ENCODE assay signal across 31 mouse cellular contexts in genomic region chr12:111872079-111872478, GRCm38 (mm10). TPM values are rescaled to one million over a fixed set of nuclear protein-coding genes. Genes with fewer than 3 reads are reported as not detected.
DNase-seq lines count a peak whose midpoint lies in the region; ATAC-seq and TF ChIP-seq lines count a peak whose summit lies in the region.
"Had no signal": no experiment of that assay in that cellular context is flagged by ENCODE, and none has a peak within 500 bp of the region (broad histone marks: within the 10 kb centered on the region; RNA-seq: fewer than 3 reads in every experiment).

No protein-coding gene starts in this region.

- no peak overlapping the region for H3K27ac ChIP-seq in heart, embryonic 10.5 days
- no peak overlapping the region for H3K27ac ChIP-seq in heart, embryonic 12.5 days (ENCODE audit: poor library complexity, severe bottlenecking)
- H3K27ac ChIP-seq in MEL (ENCODE audit: control insufficient read depth, low read depth, low read length) = no peak overlapping the region
- H3K27ac ChIP-seq in midbrain, embryonic 14.5 days (replicated peaks; ENCODE audit: low read depth, low read length) = no peak overlapping the region
- no peak overlapping the region for H3K27ac ChIP-seq in midbrain, embryonic 16.5 days (ENCODE audit: low read length)
- H3K27ac ChIP-seq: forebrain, embryonic 10.5 days; forebrain, embryonic 13.5 days; heart, adult 2 months; heart, embryonic 15.5 days; hindbrain, embryonic 10.5 days; hindbrain, embryonic 13.5 days; hindbrain, postnatal 0 days had no signal

- no peak for TF ChIP-seq POLR2A in MEL (IDR thresholded peaks at IDR 0.05; ENCODE audit: control insufficient read depth in 1 of 2, insufficient read depth in 1 of 2, low read depth in 1 of 2, low read length in 2 of 2, poor library complexity in 1 of 2)

- no peak for ATAC-seq in heart, embryonic 12.5 days (ENCODE audit: insufficient number of reproducible peaks, low FRiP score)
- 0 out of 2 replicates have a peak, but pooled peaks have one; percentile 26 for ATAC-seq in megakaryocyte progenitor cell, adult 5-6 weeks (replicated peaks; ENCODE audit: poor library complexity)
- no peak for ATAC-seq in midbrain, embryonic 14.5 days (ENCODE audit: low FRiP score, low TSS enrichment)
- ATAC-seq in midbrain, embryonic 16.5 days = no peak
- ATAC-seq: forebrain, embryonic 13.5 days; forebrain, embryonic 16.5 days; hindbrain, postnatal 0 days; inflammation-experienced regulatory T-cells, adult 6 months had no signal

- H3K27me3 ChIP-seq in heart, embryonic 10.5 days (ENCODE audit: insufficient read depth, poor library complexity, severe bottlenecking) = no peaks in the 10 kb centered on the region
- H3K27me3 ChIP-seq in heart, embryonic 12.5 days (replicated peaks) = no peaks in the 10 kb centered on the region
- no peaks in the 10 kb centered on the region for H3K27me3 ChIP-seq in MEL (ENCODE audit: control insufficient read depth in 1 of 2, insufficient read depth in 2 of 2, low read length in 2 of 2)
- no peaks in the 10 kb centered on the region for H3K27me3 ChIP-seq in midbrain, embryonic 14.5 days (ENCODE audit: control insufficient read depth, insufficient read depth, low read length)
- H3K27me3 ChIP-seq in midbrain, embryonic 16.5 days (ENCODE audit: control insufficient read depth, insufficient read depth, low read depth, low read length) = no peaks in the 10 kb centered on the region
- H3K27me3 ChIP-seq: CH12.LX; forebrain, embryonic 13.5 days; heart, embryonic 15.5 days; hindbrain, embryonic 13.5 days had no signal

- TF ChIP-seq CTCF in MEL (IDR thresholded peaks at IDR 0.05 in 2 of 3, conservative IDR thresholded peaks at IDR 0.05 in 1 of 3; ENCODE audit: control insufficient read depth in 1 of 3, insufficient read depth in 1 of 3, low read depth in 2 of 3, low read length in 3 of 3, poor library complexity in 1 of 3, severe bottlenecking in 1 of 3) = no peak

- no peak overlapping the region for H3K4me2 ChIP-seq in heart, embryonic 12.5 days
- H3K4me2 ChIP-seq in midbrain, embryonic 14.5 days (ENCODE audit: low read length) = no peak overlapping the region
- no peak overlapping the region for H3K4me2 ChIP-seq in midbrain, embryonic 16.5 days (ENCODE audit: low read length)
- H3K4me2 ChIP-seq: forebrain, embryonic 13.5 days; heart, embryonic 11.5 days; heart, embryonic 15.5 days; hindbrain, embryonic 13.5 days had no signal

- no peak overlapping the region for H3K4me3 ChIP-seq in heart, embryonic 10.5 days
- H3K4me3 ChIP-seq in heart, embryonic 12.5 days = no peak overlapping the region
- H3K4me3 ChIP-seq in MEL (ENCODE audit: control insufficient read depth in 1 of 2, insufficient read depth in 1 of 2, low read depth in 2 of 2, low read length in 2 of 2) = no peak overlapping the region
- H3K4me3 ChIP-seq in midbrain, embryonic 14.5 days (replicated peaks; ENCODE audit: low read depth, low read length) = no peak overlapping the region
- no peak overlapping the region for H3K4me3 ChIP-seq in midbrain, embryonic 16.5 days (ENCODE audit: low read depth, low read length)
- H3K4me3 ChIP-seq: forebrain, embryonic 10.5 days; forebrain, embryonic 13.5 days; heart, adult 2 months; heart, embryonic 15.5 days; hindbrain, embryonic 10.5 days; hindbrain, embryonic 13.5 days had no signal

- H3K79me2 ChIP-seq in MEL (ENCODE audit: control insufficient read depth, insufficient read depth, low read length, poor library complexity) = no peaks in the 10 kb centered on the region

- H3K9me3 ChIP-seq in heart, embryonic 10.5 days = no peaks in the 10 kb centered on the region
- no peaks in the 10 kb centered on the region for H3K9me3 ChIP-seq in heart, embryonic 12.5 days (replicated peaks)
- H3K9me3 ChIP-seq in MEL (replicated peaks; ENCODE audit: insufficient read depth, low read length) = no peaks in the 10 kb centered on the region
- no peaks in the 10 kb centered on the region for H3K9me3 ChIP-seq in midbrain, embryonic 14.5 days (ENCODE audit: control insufficient read depth, low read length)
- H3K9me3 ChIP-seq in midbrain, embryonic 16.5 days (replicated peaks; ENCODE audit: control insufficient read depth, low read length, poor library complexity, severe bottlenecking) = no peaks in the 10 kb centered on the region
- H3K9me3 ChIP-seq: forebrain, embryonic 10.5 days; forebrain, embryonic 13.5 days; G1E; heart, embryonic 15.5 days; hindbrain, embryonic 10.5 days; hindbrain, embryonic 13.5 days had no signal

- no peak for TF ChIP-seq RAD21 in MEL (IDR thresholded peaks at IDR 0.05; ENCODE audit: low read depth, low read length)

- peaks cover 23% of the 10 kb centered on the region for H3K36me3 ChIP-seq in heart, embryonic 10.5 days
- peaks cover 20% of the 10 kb centered on the region for H3K36me3 ChIP-seq in heart, embryonic 12.5 days
- H3K36me3 ChIP-seq in MEL (ENCODE audit: control insufficient read depth in 1 of 2, insufficient read depth in 2 of 2, low read length in 2 of 2) = peaks cover 0 to 8% of the 10 kb centered on the region in 2 experiments; a peak in 2 of 4 replicates
- H3K36me3 ChIP-seq in midbrain, embryonic 14.5 days (ENCODE audit: control insufficient read depth, insufficient read depth, low read length) = peaks cover 14% of the 10 kb centered on the region
- H3K36me3 ChIP-seq in midbrain, embryonic 16.5 days (ENCODE audit: control insufficient read depth, insufficient read depth, low read length) = peaks cover 3% of the 10 kb centered on the region
- H3K36me3 ChIP-seq: forebrain, embryonic 10.5 days; hindbrain, embryonic 10.5 days had no signal

- peak; percentile 47 for DNase-seq in heart, embryonic 10.5 days (ENCODE audit: low spot score)
- DNase-seq in MEL (ENCODE audit: low read depth, low spot score) = peak; percentile 61
- peak; percentile 21 for DNase-seq in thymus, postnatal 25 days
- no peak for DNase-seq in midbrain, embryonic 14.5 days
- DNase-seq in cerebellum, adult 11-12 months = no peak
- DNase-seq: adrenal gland, adult 2 months; adrenal gland, postnatal 14 days; B cell, adult 2 months; cerebellum, adult 11 months; cerebellum, adult 8-10 months; cerebellum, postnatal 10 days; cerebellum, postnatal 36 days; embryo, embryonic 11 days; gastrocnemius, postnatal 10 days; heart, adult 2 months; heart, postnatal 10 days; heart, postnatal 36 days had no signal

- 83% methylated on average over 5 of the region's 5 CpGs for WGBS in heart, embryonic 10.5 days
- WGBS in heart, embryonic 12.5 days = 88% methylated on average over 5 of the region's 5 CpGs
- WGBS in midbrain, embryonic 14.5 days = 92% methylated on average over 5 of the region's 5 CpGs
- 92% methylated on average over 5 of the region's 5 CpGs for WGBS in midbrain, embryonic 16.5 days

- H3K9ac ChIP-seq in heart, embryonic 12.5 days = no peak overlapping the region
- no peak overlapping the region for H3K9ac ChIP-seq in MEL (ENCODE audit: control insufficient read depth, low read depth, low read length, poor library complexity, severe bottlenecking)
- H3K9ac ChIP-seq in midbrain, embryonic 14.5 days (replicated peaks; ENCODE audit: low read length) = no peak overlapping the region
- H3K9ac ChIP-seq in midbrain, embryonic 16.5 days (ENCODE audit: low read depth, low read length) = no peak overlapping the region
- H3K9ac ChIP-seq: forebrain, embryonic 13.5 days; heart, embryonic 15.5 days; hindbrain, embryonic 13.5 days had no signal

- peaks cover 5% of the 10 kb centered on the region; the same call in 1 of the 2 replicates for H3K4me1 ChIP-seq in heart, embryonic 10.5 days
- 0 out of 2 replicates have a peak, but pooled peaks cover 6% of the 10 kb centered on the region for H3K4me1 ChIP-seq in heart, embryonic 12.5 days (replicated peaks)
- peaks cover 0 to 10% of the 10 kb centered on the region in 2 experiments; a peak in 2 of 4 replicates for H3K4me1 ChIP-seq in MEL (ENCODE audit: control insufficient read depth in 1 of 2, insufficient read depth in 2 of 2, low read length in 2 of 2)
- no peaks in the 10 kb centered on the region for H3K4me1 ChIP-seq in midbrain, embryonic 14.5 days (ENCODE audit: control insufficient read depth, insufficient read depth, low read length)
- H3K4me1 ChIP-seq in midbrain, embryonic 16.5 days (ENCODE audit: control insufficient read depth, insufficient read depth, low read length) = no peaks in the 10 kb centered on the region
- H3K4me1 ChIP-seq: forebrain, embryonic 13.5 days; hindbrain, embryonic 10.5 days; hindbrain, embryonic 13.5 days had no signal

- peak; percentile 44 to 58; a peak in 3 of 4 replicates for TF ChIP-seq EP300 in MEL (IDR thresholded peaks at IDR 0.05; ENCODE audit: low read depth in 1 of 2, low read length in 2 of 2)

RNA-seq across cellular contexts. Expression of gene Ppp1r13b, which starts 35.8 kb away (rescaled TPM):
- 13.6 and 16.8 TPM in 2 replicates for polyA plus RNA-seq in heart, embryonic 10.5 days (2016; fragmentation: Nextera tagmentation; extraction: Ambion mirVana)
- 17.9 and 19.8 TPM in 2 replicates for polyA plus RNA-seq in heart, embryonic 12.5 days (2016; fragmentation: Nextera tagmentation; extraction: Ambion mirVana)
- total RNA-seq in MEL (2012; rRNA removed) = 1.5 and 2.0 TPM in 2 replicates
- polyA plus RNA-seq in MEL (2012; ENCODE audit: insufficient read depth in 1 of 2, insufficient read length in 2 of 2, low read depth in 1 of 2, low replicate concordance in 2 of 2, missing spikeins in 1 of 2) = 1 to 10 TPM in 1 of 2 experiments, not detected in 1; 8.7 TPM
- 5.4 and 9.3 TPM in 2 replicates for total RNA-seq in megakaryocyte progenitor cell, adult 5-6 weeks (2015)
- total RNA-seq in megakaryocyte progenitor cell, adult 5-6 weeks (2017) = 3.7 and 7.5 TPM in 2 replicates
- 36.2 and 38.1 TPM in 2 replicates for polyA plus RNA-seq in midbrain, embryonic 14.5 days (2014; fragmentation: Nextera tagmentation; extraction: Ambion mirVana)
- 37.9 and 42.9 TPM in 2 replicates for polyA plus RNA-seq in midbrain, embryonic 16.5 days (2015; fragmentation: Nextera tagmentation; extraction: Ambion mirVana)

RNA-seq across cellular contexts. Expression of gene Zfyve21, which starts 58.1 kb away (rescaled TPM):
- 104 and 109 TPM in 2 replicates for polyA plus RNA-seq in heart, embryonic 10.5 days (2016; fragmentation: Nextera tagmentation; extraction: Ambion mirVana)
- 70.6 and 71.9 TPM in 2 replicates for polyA plus RNA-seq in heart, embryonic 12.5 days (2016; fragmentation: Nextera tagmentation; extraction: Ambion mirVana)
- 7.2 and 8.1 TPM in 2 replicates for total RNA-seq in MEL (2012; rRNA removed)
- 1 to 10 TPM in 1 of 2 experiments, not detected in 1; 9.1 TPM for polyA plus RNA-seq in MEL (2012; ENCODE audit: insufficient read depth in 1 of 2, insufficient read length in 2 of 2, low read depth in 1 of 2, low replicate concordance in 2 of 2, missing spikeins in 1 of 2)
- 7.5 and 8.7 TPM in 2 replicates for total RNA-seq in megakaryocyte progenitor cell, adult 5-6 weeks (2015)
- 7.5 and 9.6 TPM in 2 replicates for total RNA-seq in megakaryocyte progenitor cell, adult 5-6 weeks (2017)
- polyA plus RNA-seq in midbrain, embryonic 14.5 days (2014; fragmentation: Nextera tagmentation; extraction: Ambion mirVana) = 29.7 and 33.7 TPM in 2 replicates
- polyA plus RNA-seq in midbrain, embryonic 16.5 days (2015; fragmentation: Nextera tagmentation; extraction: Ambion mirVana) = 32.1 and 35.1 TPM in 2 replicates

RNA-seq across cellular contexts. Expression of gene Xrcc3, which starts 58.4 kb away (rescaled TPM):
- 10.5 and 13.8 TPM in 2 replicates for polyA plus RNA-seq in heart, embryonic 10.5 days (2016; fragmentation: Nextera tagmentation; extraction: Ambion mirVana)
- 6.1 and 8.1 TPM in 2 replicates for polyA plus RNA-seq in heart, embryonic 12.5 days (2016; fragmentation: Nextera tagmentation; extraction: Ambion mirVana)
- total RNA-seq in MEL (2012; rRNA removed) = 9.0 and 10.0 TPM in 2 replicates
- polyA plus RNA-seq in MEL (2012; ENCODE audit: insufficient read depth in 1 of 2, insufficient read length in 2 of 2, low read depth in 1 of 2, low replicate concordance in 2 of 2, missing spikeins in 1 of 2) = 10 to 100 TPM in 1 of 2 experiments, not detected in 1; 18.8 TPM
- 8.8 and 14.8 TPM in 2 replicates for total RNA-seq in megakaryocyte progenitor cell, adult 5-6 weeks (2015)
- 8.2 and 15.1 TPM in 2 replicates for total RNA-seq in megakaryocyte progenitor cell, adult 5-6 weeks (2017)
- polyA plus RNA-seq in midbrain, embryonic 14.5 days (2014; fragmentation: Nextera tagmentation; extraction: Ambion mirVana) = 2.3 and 3.2 TPM in 2 replicates
- 2.0 and 2.1 TPM in 2 replicates for polyA plus RNA-seq in midbrain, embryonic 16.5 days (2015; fragmentation: Nextera tagmentation; extraction: Ambion mirVana)

Comparison
In these comparisons a context has a peak if more than half of its experiments do, and no peak if none do; other contexts are left out.
1. DNase-seq: peak in heart, embryonic 10.5 days (single experiment), MEL (single experiment) and thymus, postnatal 25 days (single experiment); none in midbrain, embryonic 14.5 days (single experiment) and cerebellum, adult 11-12 months (single experiment).